Mouse (Mus musculus): ENCODE data around the gene Thsd4.
A peak's percentile ranks its signal among the peaks of the same experiment; 100 is the strongest.

Thsd4 gene

DNA sequence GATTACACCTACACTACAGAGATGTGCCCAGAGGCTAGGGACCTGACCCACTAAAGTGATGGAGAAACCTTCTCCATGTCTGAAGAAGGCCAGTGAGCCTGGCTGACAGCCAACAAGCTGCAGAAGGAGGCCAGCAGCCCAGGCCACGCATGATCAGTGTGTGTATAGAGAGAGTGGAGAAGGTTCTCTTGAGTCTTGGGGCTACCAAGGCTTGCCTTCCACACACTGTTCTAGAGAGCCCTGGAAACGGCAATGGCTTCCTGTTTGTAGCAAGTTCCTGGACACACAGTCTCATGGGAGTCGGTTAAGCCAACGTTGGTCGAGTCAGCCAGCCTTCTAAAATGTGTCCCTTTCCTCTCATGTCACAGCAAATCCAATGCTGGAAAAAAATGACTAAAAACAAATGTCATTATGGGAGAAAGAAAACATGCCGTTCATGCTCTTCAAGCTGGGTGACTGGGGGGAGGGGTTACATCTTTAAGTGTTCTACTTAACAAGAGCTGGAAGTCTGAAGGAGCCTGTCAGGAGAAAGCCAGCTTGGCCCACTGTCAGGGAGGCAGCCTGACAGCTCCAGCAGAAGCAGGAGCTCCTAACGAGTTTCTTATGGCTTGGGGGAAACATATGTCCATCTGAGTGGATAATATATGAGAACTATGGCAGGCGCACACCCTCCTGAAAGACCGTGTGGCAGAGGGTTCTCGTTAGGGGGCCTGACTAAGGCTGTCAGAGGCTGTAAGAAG is 257.1 kb downstream of the Thsd4 start:
- no peak for DNase-seq (ENCODE audit: low read depth)

DNA sequence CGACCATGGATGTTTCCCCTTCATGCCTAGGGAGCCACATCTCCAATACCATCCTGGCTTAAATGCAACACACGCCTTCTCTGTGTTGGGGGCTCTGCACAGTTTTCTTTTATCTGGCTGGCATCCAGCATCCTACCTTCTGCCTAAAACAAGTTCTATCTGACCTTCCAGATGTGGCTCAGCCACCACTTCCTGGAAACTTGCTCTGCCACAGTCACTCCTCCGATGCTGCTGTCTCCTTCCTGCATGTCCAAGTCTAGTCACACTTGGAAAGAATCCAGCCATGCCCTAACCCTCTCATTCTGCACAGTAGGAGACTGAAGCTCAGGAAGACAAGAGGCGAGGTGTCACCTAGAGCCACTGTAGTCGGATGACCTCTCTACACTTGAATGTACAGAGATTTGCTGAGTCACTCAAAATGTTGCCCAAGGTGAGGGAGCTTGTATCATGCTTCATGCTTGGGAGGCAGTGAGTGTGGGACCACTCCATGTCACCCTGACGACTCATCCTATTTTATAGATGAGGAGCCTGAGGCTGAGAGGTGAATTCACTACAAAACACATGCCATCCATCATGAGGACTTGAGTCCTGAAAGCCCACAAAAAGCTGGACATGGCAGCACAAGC is 259.2 kb downstream of the Thsd4 start:
- no peak for DNase-seq (ENCODE audit: low read depth)

DNA sequence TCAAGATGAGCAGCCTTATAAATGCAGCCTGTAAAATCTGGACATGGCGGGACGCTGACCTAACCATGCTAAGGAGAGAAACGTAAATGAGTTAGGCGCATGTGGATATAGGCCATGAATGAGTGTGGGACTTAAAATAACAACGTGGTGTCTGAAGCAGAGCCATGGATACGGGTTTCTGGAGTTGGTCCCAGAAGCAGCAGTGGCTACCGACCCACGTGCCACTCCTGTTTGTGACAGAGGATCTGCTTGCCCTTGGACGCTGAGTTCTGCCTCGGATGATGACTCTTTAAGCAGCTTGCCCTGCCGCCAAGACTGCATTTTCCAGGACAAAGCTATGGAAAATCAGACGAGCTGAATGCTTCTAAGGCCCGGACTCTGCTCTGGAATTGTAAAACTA is 262.2 kb downstream of the Thsd4 start:
- no peak for DNase-seq (ENCODE audit: low read depth)

DNA sequence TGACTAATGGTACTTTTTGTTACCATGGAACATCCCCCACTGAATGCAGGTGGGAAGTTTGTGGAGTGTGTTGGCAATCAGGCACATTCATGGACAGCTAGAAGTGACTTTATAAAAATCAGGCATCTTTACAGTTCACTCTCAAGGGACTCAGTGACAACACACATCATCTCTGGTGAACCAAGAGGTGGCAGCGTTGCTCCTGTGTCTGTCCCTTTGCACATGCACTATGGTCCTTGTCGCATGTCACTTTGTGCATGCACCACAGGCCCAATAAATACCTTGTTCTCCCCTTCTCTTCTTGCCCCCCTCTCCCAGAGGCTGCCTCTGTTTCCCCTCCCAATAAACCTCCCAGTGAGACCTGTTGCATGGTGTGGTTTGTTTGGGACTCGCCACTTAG is 270.1 kb downstream of the Thsd4 start:
- DNase-seq (ENCODE audit: low read depth): no peak

DNA sequence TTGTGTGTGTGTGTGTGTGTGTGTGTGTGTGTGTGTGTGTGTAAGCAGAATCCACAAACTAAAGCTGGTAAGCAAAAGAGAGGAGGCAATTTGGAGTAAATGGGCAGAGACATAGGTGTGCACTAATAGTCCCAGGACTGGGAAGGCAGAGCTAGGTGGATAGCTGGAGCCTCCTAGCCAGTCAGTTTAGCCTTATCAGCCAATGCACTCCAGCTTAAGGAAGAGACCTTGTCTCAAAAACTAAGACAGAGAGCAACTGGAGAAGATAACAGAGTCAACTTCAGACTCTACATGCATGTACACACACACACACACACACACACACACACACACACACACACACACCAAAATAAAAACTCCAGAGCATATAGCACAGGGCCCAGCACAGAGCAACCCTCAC is 271.4 kb downstream of the Thsd4 start:
- no peak for DNase-seq (ENCODE audit: low read depth)

DNA sequence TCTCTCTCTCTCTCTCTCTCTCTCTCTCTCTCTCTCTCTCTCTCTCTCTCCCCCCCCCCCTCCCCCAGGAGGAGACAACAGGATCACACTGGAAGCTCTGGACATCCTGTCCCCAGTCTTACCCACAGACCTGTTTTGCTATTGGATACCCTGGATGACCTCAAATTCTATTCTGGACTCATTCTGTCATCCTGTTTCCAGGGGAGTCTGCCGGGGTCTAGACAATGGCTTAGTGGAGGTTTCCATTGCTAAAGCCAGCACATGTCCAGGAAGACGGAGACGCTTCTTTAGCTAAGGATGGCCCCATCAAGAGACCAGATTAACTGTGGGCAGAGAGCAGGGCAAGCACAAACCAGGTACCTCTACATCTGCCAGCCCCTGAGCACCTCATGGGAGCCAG is 273.8 kb downstream of the Thsd4 start:
- no peak for DNase-seq (ENCODE audit: low read depth)

DNA sequence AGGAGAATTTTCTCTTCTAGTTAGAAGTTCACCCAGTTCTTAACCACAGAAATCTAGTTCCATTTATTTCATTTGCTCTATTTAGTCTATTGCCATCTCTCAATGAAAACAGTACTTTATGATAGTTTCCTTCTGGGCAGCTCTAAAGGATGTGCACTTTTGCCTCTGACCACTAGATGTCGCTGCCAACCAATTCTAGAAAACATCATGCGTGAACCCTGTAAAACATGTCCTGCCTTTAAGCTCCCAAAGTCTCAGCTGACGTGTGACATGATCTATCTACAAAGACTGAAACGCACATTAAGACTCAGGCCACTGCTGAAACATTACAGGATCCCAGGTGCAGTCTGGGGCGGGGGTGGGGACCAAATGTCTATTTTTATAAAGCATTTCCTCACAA is 276.9 kb downstream of the Thsd4 start:
- peak; percentile 56 for DNase-seq (ENCODE audit: low read depth)

DNA sequence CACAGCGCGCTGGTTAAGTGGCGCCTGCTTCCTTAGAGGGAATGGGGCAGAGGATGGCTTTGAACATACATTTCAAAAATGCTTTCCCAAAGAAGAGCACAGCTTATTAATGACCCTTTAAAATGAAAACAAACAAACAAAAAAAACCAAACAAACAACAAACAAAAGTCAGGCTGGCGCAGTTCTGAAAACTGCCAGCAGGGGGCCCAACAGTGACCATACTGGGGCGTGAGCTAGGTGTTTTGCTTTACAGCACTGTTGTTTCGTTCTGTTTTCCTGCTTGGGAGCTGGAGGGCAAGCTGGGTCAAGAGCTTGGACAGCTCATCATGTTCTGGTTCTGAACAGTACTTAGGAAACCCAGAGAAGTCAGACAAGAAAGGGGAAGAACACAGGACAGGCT is 278.3 kb downstream of the Thsd4 start:
- no peak for DNase-seq (ENCODE audit: low read depth)

DNA sequence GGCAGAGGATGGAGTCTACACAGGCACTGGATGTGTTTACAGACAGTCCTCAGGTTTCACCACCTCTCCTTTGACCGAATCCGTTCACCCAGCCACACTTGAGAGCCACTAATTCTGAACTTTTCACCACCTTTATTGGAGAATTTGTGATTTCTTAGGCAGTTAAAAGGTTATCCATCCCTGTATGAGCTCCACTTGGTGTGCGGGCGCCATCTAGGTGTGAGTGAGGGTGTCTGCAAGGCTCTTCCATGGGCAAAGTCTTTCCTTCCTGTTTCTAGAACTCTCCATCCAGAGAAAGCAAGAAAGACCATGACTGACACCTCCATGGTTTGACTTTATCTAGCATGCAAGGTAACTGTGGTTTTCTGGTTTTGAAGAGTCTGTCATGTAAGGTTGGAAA is 284.2 kb downstream of the Thsd4 start:
- DNase-seq (ENCODE audit: low read depth): no peak

DNA sequence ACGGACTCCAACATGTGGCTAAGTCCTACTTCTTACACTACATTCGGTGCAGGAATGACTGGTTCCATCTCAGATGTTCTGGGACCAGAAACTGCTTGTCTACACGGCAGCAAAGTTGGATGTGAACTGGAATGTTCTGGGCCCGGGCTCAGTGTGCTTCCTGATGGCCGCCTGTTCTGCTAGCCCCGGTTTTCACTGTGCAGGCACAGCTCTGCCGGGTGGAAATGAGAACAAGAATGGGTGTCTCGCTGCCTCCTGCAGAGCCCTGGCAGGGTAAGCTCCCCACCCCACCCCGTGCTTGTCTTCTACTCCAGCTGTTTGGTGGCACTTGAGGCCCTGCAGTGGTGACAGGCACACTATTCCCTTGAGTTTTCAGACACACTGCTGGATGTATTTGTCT is 285.7 kb downstream of the Thsd4 start:
- DNase-seq (ENCODE audit: low read depth): no peak

DNA sequence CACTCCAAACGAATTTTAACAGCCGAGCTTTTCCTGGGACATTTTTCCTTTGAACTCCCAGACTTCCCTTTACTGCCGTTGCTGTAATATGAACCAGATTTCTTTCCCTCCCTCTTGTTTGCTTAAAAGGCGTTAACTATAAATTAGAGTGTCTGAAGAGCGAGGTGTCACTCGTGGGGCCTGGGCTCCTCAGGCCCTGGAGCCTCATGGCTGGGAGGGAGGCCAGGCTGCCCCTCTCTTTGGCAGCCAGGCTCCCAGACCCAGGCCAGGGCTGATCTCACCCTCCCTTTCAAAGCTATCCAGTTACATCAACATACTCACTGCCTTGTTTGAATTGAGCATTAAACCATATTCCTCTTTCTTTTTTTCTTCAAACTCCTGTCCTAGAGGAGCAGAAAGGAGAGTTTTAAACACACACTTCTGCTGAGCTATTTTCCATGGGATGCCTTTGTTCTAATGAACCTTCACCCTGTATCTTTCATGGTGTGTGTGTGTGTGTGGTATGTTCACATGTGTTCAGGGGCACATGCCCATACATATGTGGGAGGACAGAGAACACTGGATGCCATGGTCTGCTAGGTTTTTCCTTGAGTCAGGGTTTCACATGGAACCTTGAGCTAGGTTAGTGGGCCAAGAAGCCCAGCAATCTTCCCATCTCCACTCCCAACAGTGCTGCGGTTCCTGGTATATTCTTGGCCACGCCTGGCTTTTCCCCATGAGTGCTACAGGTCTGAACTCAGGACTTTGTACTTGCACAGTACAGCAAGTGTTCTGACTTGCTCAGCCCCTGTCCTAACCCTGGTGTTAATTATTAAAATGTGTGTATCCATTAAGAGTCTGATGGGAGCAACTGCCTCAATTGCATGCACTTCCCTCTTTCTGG is 287.4 kb downstream of the Thsd4 start:
- no peak for DNase-seq (ENCODE audit: low read depth)

DNA sequence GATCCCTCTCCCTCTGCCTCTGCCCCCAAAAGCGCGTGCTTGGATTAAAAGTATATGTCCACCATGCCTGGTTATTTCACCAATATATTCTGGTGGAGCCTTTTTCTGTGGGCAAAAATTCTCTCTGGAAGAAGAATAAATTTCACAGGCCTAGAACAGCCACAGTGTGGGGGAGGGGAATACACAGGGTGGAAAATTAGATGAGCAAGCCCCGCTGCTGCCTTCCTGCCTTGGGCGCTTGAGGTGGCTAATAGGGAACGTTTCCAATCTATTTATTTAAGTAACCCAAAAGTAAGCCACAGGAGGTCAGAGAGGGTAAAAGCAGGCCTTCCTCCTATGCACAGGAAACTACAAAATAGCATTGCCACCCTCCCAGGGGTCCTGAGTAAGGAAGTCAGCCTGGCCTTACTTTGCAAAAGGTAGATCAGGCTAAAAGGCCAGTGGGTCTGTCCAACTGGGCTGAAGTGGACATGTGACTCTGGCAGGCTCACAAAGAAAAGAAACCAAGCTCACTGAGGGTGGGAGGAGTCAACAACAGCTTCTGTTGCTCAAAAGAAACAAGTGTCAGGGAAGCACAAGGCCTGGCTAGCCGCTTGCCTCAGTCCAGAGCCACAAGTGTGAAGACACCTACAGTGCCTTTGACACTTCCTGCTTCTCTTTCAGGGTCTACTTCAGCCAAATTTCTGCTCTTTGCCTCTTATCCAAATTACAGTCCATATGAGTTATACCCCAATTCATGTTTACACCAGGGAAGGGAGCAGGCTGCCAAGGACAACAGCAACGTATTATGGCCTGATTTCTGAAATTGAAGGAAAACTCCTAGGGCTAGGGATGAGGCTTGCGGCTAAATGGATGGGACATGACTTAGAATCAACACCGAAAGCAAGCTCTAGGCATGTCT is 289.6 kb downstream of the Thsd4 start:
- no peak for DNase-seq (ENCODE audit: low read depth)

DNA sequence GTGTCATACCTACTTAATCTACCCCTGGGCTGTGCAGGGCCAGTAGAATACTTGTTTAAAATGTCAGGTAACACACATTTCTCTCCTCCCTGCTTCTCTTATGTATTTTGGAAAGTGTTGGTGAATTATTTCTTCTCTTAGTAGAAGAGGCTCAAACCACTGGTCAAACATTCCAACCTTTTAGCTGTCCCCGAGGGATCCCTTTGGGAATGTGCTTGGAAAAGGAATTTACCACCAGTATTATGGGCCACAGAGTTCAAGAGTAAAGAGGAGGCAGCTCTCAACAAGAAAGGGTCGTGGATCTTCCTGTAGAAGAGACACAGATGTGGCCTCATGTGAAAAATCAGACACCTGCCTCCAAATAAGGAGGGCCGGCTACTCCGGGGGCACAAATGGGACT is 292.4 kb downstream of the Thsd4 start:
- DNase-seq (ENCODE audit: low read depth): no peak

DNA sequence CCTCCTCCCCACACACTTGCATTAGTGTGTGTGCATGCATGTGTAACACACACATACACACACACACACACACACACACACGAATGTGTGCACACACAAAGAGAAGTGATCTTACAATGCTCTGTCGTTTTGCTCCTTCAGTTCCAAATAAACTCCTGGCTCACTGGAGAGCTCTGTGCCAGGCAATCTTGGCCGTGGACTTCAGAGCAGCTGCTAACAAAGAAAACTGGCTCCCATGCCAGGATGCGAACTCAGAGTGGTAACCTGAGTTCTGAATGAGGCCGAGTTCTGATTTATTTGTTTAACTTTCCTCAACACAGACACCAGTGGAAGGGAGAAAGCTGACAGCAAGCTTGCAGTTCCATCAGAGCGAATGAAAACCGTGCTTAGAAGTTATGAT is 294.1 kb downstream of the Thsd4 start:
- no peak for DNase-seq (ENCODE audit: low read depth)

DNA sequence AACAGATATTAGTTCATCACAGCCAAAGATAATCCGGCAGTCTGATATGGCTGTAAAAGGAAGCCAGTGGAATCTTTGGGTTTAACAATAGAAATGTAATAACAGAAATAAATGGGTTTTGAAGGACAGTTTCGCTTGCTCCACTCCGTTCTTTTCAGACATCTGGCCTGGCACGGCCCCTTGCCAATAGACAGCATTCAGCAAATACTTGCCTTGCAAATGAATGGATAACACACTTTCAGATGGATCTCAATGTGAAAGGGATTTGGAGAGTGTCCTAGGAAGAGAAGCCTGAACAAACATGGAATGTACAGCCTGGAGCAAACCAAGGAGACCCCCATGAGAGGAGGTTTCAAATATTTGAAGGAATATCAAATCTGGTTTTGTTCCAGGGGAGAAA is 295.2 kb downstream of the Thsd4 start:
- DNase-seq (ENCODE audit: low read depth): no peak

DNA sequence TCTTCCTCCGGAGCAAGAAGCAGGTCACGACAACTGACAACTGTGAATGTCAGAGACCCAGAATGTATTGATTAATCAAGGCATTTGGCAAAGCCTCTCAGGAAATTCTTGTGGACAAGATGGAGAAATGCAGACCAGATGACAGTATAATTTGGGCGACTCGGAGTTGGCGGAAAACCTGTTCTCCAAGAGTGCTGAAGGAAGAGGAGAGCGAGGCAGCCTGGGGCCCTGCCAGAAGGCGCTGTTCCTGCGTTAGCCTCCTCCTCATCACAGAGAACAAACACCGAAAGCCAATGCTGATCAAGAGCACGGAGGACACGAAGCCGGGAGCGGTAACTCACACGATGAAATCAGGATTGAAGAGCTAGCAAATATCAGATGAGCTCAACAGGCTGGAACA is 295.7 kb downstream of the Thsd4 start:
- DNase-seq (ENCODE audit: low read depth): no peak

DNA sequence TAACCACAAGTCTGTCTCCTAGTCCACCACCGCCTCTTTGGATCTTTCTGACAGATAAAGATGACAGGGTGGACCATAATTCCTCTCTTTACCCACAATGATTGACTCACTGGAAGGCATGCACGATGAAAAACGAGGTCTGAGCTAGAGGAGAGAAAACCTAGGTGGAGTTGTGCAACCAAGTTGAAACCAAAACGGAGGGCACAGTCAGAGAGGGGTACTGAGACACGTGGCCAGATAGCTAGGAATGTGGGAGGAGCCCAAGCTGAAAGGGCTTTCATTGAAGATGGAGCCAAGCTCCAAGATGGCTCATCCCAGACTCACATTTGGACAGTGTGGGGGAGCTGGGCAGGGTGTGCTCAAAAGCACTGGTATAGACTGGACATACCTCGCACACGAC is 296.4 kb downstream of the Thsd4 start:
- DNase-seq (ENCODE audit: low read depth): no peak

DNA sequence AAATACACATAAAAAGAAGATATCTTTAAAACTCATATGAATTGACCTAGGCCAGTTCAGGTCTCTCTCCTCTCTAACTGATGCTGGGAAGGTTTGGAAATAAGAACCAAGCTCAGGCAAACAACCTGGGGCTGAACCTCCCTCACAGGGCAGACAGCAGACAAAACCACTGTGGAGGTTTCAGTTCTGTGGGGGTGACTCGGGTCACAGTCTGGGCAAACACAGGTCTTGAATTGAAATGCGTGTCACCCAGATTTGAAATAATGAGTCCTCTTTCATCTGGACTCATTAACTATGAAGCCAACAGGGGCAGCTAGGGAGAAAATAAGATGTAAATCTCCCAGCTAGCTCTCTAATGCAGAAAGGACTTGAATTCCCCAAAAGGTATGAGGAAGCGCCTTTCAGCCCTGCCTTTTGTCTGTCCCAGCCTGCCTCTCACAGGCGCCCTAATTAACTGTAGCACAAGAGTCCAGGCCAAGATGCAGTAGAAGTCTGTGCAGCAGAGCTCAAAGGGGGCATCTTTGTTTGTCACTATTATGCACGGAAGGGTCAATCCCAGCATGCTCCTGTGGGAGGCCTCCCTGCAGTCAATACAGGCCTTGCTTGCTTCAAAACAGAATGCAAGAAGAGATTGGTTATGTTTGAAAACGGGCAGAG is 297.7 kb downstream of the Thsd4 start:
- no peak for DNase-seq (ENCODE audit: low read depth)

DNA sequence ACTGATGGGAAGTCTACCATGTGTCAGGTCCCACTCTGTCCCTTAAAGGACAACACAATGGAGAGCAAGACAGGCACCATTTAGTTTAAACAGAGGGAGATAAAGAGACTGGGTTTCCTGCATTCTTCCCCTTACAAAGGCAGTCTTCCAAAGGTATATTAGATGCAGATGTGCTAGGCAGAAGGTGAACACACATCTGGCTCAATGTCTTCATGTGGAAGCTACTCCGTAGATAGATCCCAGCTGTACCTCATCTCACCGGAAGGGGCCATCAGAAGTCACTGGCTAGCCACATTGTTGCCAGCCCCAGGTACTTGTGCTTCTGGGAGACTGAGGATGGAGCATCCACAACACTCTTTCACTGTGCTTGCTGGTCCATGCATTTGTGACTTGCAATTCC is 301.4 kb downstream of the Thsd4 start:
- no peak for DNase-seq (ENCODE audit: low read depth)

DNA sequence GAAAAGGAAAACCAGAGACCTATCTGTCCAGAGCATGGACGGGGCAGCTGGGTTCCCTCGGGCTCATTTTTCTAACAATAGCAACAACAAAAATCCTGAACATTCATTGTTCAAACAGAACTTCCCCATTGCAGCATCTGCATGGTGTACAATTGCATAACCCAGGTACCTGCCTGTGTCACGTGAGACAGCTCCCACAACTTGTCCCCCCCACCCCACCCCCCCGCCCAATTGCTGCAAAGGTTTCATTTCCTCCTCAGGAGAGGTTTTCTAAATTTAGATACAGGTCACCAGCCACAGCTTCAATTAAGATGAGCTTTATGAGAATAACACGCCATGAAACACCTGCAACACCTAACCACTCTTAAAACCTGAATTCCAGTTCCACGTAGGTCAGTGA is 303.4 kb downstream of the Thsd4 start:
- no peak for DNase-seq (ENCODE audit: low read depth)

DNA sequence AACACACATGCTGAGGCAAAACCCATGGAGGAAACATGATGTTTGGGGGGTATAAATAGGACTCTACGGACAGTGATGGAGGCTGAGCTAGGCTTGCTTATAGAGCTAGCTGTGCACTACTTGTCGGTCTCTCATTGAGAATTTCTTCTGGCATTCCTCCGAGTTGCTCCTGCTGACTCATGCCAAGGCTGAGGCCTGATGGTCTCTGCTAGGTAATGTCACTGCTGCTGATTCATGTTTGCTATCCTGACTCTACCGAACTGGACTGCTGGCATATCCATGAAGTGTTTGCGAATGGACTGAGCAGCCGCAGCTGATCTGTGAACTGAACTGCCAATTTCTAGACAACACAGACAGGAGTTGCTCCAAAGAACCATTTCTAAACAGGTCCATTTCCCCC is 305.8 kb downstream of the Thsd4 start:
- DNase-seq (ENCODE audit: low read depth): no peak

DNA sequence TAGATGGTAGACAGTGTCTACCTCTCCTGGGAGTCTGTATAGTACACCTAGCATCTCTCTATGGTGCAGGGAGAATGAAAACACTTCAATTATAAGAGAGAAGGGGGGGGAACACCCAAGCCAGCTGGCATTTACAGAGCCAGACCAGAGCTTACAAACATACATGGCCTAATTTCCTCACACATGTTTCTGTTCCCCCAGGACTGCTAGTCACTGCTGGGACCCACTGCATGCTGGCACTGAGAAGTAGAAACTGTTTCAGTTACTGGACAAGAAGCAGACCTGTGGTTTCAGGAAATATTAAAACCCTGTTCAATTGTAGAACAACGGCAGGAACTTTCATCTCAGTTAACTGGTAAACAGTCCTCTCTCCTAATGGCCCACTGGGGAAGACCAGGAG is 308.7 kb downstream of the Thsd4 start:
- DNase-seq (ENCODE audit: low read depth): no peak

Measured in c-Kit-positive CD71-negative TER-119-negative erythroid progenitor cells, embryonic 14.5 days (primary cell).